In the genomic region with DNA sequence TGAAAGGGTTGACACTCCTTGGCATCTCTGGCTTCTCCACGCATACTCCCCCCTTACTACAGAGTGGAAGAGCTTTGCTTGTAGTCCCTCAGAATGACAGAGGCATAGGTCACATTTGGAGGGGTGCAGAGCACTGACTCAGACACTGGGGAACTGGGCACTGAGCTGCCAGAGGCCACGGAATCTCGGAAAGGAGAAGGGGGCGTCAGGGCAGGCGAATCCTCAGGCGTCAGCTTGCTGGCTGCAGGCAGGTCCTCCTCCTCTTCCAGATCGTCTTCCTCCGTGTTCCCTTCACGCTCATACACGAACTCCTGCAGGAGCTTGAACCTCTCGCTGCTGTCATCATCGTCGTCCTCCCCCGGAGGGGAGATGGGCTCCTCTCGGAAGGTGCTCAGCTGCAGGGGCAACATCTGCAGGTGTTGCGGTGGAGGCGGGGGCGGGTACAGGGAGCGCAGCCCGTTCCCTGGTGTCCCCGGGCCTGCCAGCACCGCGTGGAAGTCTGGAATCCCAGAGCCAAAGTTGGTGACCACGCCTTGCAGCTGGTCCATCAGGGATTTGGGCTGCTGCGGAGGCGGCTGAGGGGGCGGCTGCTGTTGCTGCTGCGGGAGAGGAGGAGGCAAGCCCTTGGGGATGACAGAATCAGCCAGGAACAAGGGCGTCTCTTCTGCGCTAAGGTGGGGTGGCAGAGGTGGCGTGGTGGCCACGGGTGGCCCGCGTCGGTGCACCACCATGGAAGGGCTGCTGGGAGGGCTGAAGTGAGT, we compare ENCODE assay signal across 8 mouse cellular contexts. TPM values are rescaled to one million over a fixed set of nuclear protein-coding genes. Genes with fewer than 3 reads are reported as not detected.
DNase-seq lines count a peak whose midpoint lies in the region; ATAC-seq and TF ChIP-seq lines count a peak whose summit lies in the region.

No protein-coding gene starts in this region.

- peak overlapping the region; percentile 50 for H3K9ac ChIP-seq in hindbrain, embryonic 15.5 days
- no peak overlapping the region for H3K9ac ChIP-seq in liver, embryonic 15.5 days

- no peak for TF ChIP-seq POLR2A in testis, adult 2 months (IDR thresholded peaks at IDR 0.05; ENCODE audit: control insufficient read depth, low read depth, low read length)

- H3K27me3 ChIP-seq in testis, adult 2 months (ENCODE audit: control insufficient read depth, insufficient read depth, low read length), result no peaks in the 10 kb centered on the region; the same call in 1 of the 2 replicates
- no peaks in the 10 kb centered on the region for H3K27me3 ChIP-seq in hindbrain, embryonic 15.5 days
- H3K27me3 ChIP-seq in liver, embryonic 15.5 days, result peaks cover 5% of the 10 kb centered on the region

- H3K36me3 ChIP-seq in testis, adult 2 months (ENCODE audit: control insufficient read depth, insufficient read depth, low read length), result no peaks in the 10 kb centered on the region
- H3K36me3 ChIP-seq in hindbrain, embryonic 15.5 days, result no peaks in the 10 kb centered on the region
- H3K36me3 ChIP-seq in liver, embryonic 15.5 days (replicated peaks), result no peaks in the 10 kb centered on the region

- no peak overlapping the region for H3K27ac ChIP-seq in testis, adult 2 months (ENCODE audit: control insufficient read depth, insufficient read depth, low read depth, low read length)
- H3K27ac ChIP-seq in hindbrain, embryonic 15.5 days (replicated peaks), result no peak overlapping the region
- H3K27ac ChIP-seq in liver, embryonic 15.5 days (replicated peaks), result no peak overlapping the region

- no peak for TF ChIP-seq CTCF in testis, adult 2 months (IDR thresholded peaks at IDR 0.05; ENCODE audit: control insufficient read depth, insufficient read depth, insufficient replicate concordance, low read depth, low read length)

- H3K4me1 ChIP-seq in testis, adult 2 months (ENCODE audit: control insufficient read depth, insufficient read depth, low read length), result peaks cover 9% of the 10 kb centered on the region
- H3K4me1 ChIP-seq in hindbrain, embryonic 15.5 days (replicated peaks), result peaks cover 15% of the 10 kb centered on the region
- no peaks in the 10 kb centered on the region for H3K4me1 ChIP-seq in liver, embryonic 15.5 days (replicated peaks)

- peak; percentile 21 to 33 for DNase-seq in cerebellum, postnatal 14 days
- DNase-seq in cerebellum, adult 18-20 months, result no peak
- DNase-seq in testis, postnatal 14 days (ENCODE audit: low spot score), result no peak
- DNase-seq in right cerebral cortex, postnatal 14 days, result peak; percentile 19
- no peak for DNase-seq in kidney, postnatal 36 days

- peak; percentile 82 for ATAC-seq in hindbrain, embryonic 15.5 days (ENCODE audit: low FRiP score, low read depth)
- no peak for ATAC-seq in liver, embryonic 15.5 days (ENCODE audit: insufficient read depth)

- peak overlapping the region; percentile 94 for H3K4me2 ChIP-seq in hindbrain, embryonic 15.5 days
- peak overlapping the region; percentile 30; the same call in 1 of the 2 replicates for H3K4me2 ChIP-seq in liver, embryonic 15.5 days

- H3K4me3 ChIP-seq in testis, adult 2 months (ENCODE audit: control insufficient read depth, low read depth, low read length), result peak overlapping the region; percentile 44
- H3K4me3 ChIP-seq in hindbrain, embryonic 15.5 days, result peak overlapping the region; percentile 52
- no peak overlapping the region for H3K4me3 ChIP-seq in liver, embryonic 15.5 days (replicated peaks)

- 2% methylated on average over 35 of the region's 35 CpGs for WGBS in hindbrain, embryonic 15.5 days
- WGBS in liver, embryonic 15.5 days (ENCODE audit: insufficient replicate concordance), result 3% methylated on average over 35 of the region's 35 CpGs

- H3K9me3 ChIP-seq in hindbrain, embryonic 15.5 days, result no peaks in the 10 kb centered on the region
- H3K9me3 ChIP-seq in liver, embryonic 15.5 days (replicated peaks), result no peaks in the 10 kb centered on the region

RNA-seq across cellular contexts. Expression of a gene that starts 7.9 kb away (rescaled TPM):
- not detected in 2 replicates for polyA plus RNA-seq in testis, adult 2 months (2012; rRNA removed)
- not detected in 2 replicates for polyA plus RNA-seq in hindbrain, embryonic 15.5 days (2015; fragmentation: Nextera tagmentation; extraction: Ambion mirVana)
- polyA plus RNA-seq in liver, embryonic 15.5 days (2015; fragmentation: Nextera tagmentation; extraction: Ambion mirVana), result not detected in 2 replicates

Comparison
In these comparisons a context has a peak if more than half of its experiments do, and no peak if none do; other contexts are left out.
1. DNase-seq: peak in cerebellum, postnatal 14 days (2 of 2) and right cerebral cortex, postnatal 14 days (single experiment); none in cerebellum, adult 18-20 months (0 of 2), testis, postnatal 14 days (single experiment) and kidney, postnatal 36 days (0 of 2).